Mouse (Mus musculus) CH12.LX (cell line): ENCODE data around the gene Dvl2. TPM values are rescaled to one million over a fixed set of nuclear protein-coding genes. Genes with fewer than 3 reads are reported as not detected.

Source experiments
- DNase-seq: peaks from one replicate; pipeline ENCODE4 v3.0.0-alpha.2; 2013; ENCODE audit errors: extremely low read depth
- H3K27ac ChIP-seq: 2 replicates; pipeline ENCODE4 v1.5.1; 2012; ENCODE audit warnings: low read depth, mild to moderate bottlenecking, control low read depth, moderate library complexity; ENCODE audit not compliant: insufficient read depth
- H3K27me3 ChIP-seq: replicated peaks from 2 replicates; pipeline ENCODE3; 2012; ENCODE audit warnings: inconsistent platforms
- H3K36me3 ChIP-seq, 2 experiments: replicated peaks in 1 of 2; 2 replicates each; pipeline versions ENCODE3 to v1.6.1; 2012; ENCODE audit warnings: inconsistent platforms in 1 of 2, low read length in 1 of 2, mild to moderate bottlenecking in 1 of 2, mixed read lengths in 1 of 2, moderate library complexity in 1 of 2; ENCODE audit not compliant: control insufficient read depth in 1 of 2, insufficient read depth in 1 of 2
- H3K4me1 ChIP-seq, 2 experiments: 2 replicates each; pipeline ENCODE4 v1.6.1; 2012; ENCODE audit warnings: inconsistent platforms in 1 of 2, moderate library complexity in 1 of 2; ENCODE audit not compliant: insufficient read depth in 2 of 2, control insufficient read depth in 1 of 2
- H3K4me2 ChIP-seq: 2 replicates; pipeline ENCODE4 v1.6.1; 2012; ENCODE audit warnings: low read depth, mild to moderate bottlenecking, control low read depth; ENCODE audit not compliant: poor library complexity, insufficient read depth, severe bottlenecking
- H3K4me3 ChIP-seq, 3 experiments: fragments of 150-350 bp in 1 of 3; sonication (generic) in 1 of 3; replicated peaks in 1 of 3; 2 replicates each; pipeline versions ENCODE3 to v1.5.1; 2011 to 2012; ENCODE audit warnings: low read depth in 2 of 3, low read length in 2 of 3, mild to moderate bottlenecking in 2 of 3, moderate library complexity in 2 of 3, control low read depth in 1 of 3, improper control_type of control experiment in 1 of 3, inconsistent platforms in 1 of 3, mixed read lengths in 1 of 3; ENCODE audit not compliant: poor library complexity in 1 of 3
- H3K79me2 ChIP-seq: replicated peaks from 2 replicates; pipeline ENCODE4 v1.6.1; 2012; ENCODE audit warnings: mild to moderate bottlenecking, moderate library complexity; ENCODE audit not compliant: control insufficient read depth, poor library complexity, insufficient read depth, severe bottlenecking; ENCODE audit errors: extremely low read depth
- H3K9ac ChIP-seq: 2 replicates; pipeline ENCODE4 v1.6.1; 2012; ENCODE audit warnings: low read depth, mild to moderate bottlenecking, control low read depth, moderate library complexity; ENCODE audit not compliant: insufficient read depth
- H3K9me3 ChIP-seq: replicated peaks from 2 replicates; pipeline ENCODE3; 2012; ENCODE audit warnings: low read length, inconsistent platforms, mixed read lengths
- CHD1 ChIP-seq: IDR thresholded peaks from 2 replicates; pipeline ENCODE4 v1.6.1; 2012; ENCODE audit warnings: low read depth, low read length, improper control_type of control experiment, inconsistent platforms
- E2F4 ChIP-seq: IDR thresholded peaks from 2 replicates; pipeline ENCODE4 v1.6.1; 2011; ENCODE audit warnings: low read depth, low read length, improper control_type of control experiment; ENCODE audit not compliant: insufficient replicate concordance
- ELF1 ChIP-seq: IDR thresholded peaks from 2 replicates; pipeline ENCODE4 v1.6.1; 2014; ENCODE audit warnings: low read depth, mild to moderate bottlenecking, inconsistent platforms, low read length, improper control_type of control experiment
- GABPA ChIP-seq: IDR thresholded peaks from 2 replicates; pipeline ENCODE4 v1.6.1; 2012; ENCODE audit warnings: low read depth, low read length, improper control_type of control experiment, inconsistent platforms; ENCODE audit not compliant: insufficient replicate concordance
- IRF4 ChIP-seq: IDR thresholded peaks from 2 replicates; pipeline ENCODE4 v1.6.1; 2014; ENCODE audit warnings: low read depth, mild to moderate bottlenecking, inconsistent platforms, low read length, improper control_type of control experiment
- KAT2A ChIP-seq: IDR thresholded peaks from 2 replicates; pipeline ENCODE4 v1.6.1; 2012; ENCODE audit warnings: low read length, improper control_type of control experiment, inconsistent platforms; ENCODE audit not compliant: insufficient replicate concordance
- MAFK ChIP-seq: IDR thresholded peaks from 2 replicates; pipeline ENCODE4 v1.6.1; 2011; ENCODE audit warnings: low read length, improper control_type of control experiment; ENCODE audit not compliant: insufficient replicate concordance
- MAX ChIP-seq: IDR thresholded peaks from 2 replicates; pipeline ENCODE4 v1.6.1; 2011; ENCODE audit warnings: low read length, improper control_type of control experiment
- MAZ ChIP-seq: IDR thresholded peaks from 2 replicates; pipeline ENCODE4 v1.6.1; 2012; ENCODE audit warnings: low read depth, mild to moderate bottlenecking, inconsistent platforms, low read length, improper control_type of control experiment, moderate library complexity
- MXI1 ChIP-seq: IDR thresholded peaks from 2 replicates; pipeline ENCODE4 v1.6.1; 2011; ENCODE audit warnings: mild to moderate bottlenecking, low read depth, low read length, improper control_type of control experiment
- MYC ChIP-seq: IDR thresholded peaks from 2 replicates; pipeline ENCODE4 v1.6.1; 2011; ENCODE audit warnings: low read depth, mild to moderate bottlenecking, improper control_type of control experiment, low read length
- NELFE ChIP-seq: IDR thresholded peaks from 2 replicates; pipeline ENCODE4 v1.6.1; 2011; ENCODE audit warnings: low read depth, low read length, improper control_type of control experiment
- NRF1 ChIP-seq: IDR thresholded peaks from 2 replicates; pipeline ENCODE4 v1.6.1; 2014; ENCODE audit warnings: low read depth, mild to moderate bottlenecking, inconsistent platforms, low read length, improper control_type of control experiment, moderate library complexity
- POLR2A ChIP-seq: IDR thresholded peaks from 2 replicates; pipeline ENCODE4 v1.6.1; 2011; ENCODE audit warnings: low read depth, mild to moderate bottlenecking, improper control_type of control experiment, low read length
- POLR2AphosphoS2 ChIP-seq: IDR thresholded peaks from 2 replicates; pipeline ENCODE4 v1.6.1; 2011; ENCODE audit warnings: low read depth, low read length, improper control_type of control experiment
- RAD21 ChIP-seq: IDR thresholded peaks from 2 replicates; pipeline ENCODE4 v1.6.1; 2011; ENCODE audit warnings: low read depth, mild to moderate bottlenecking, low read length, improper control_type of control experiment, moderate library complexity
- RCOR1 ChIP-seq: conservative IDR thresholded peaks from 2 replicates; pipeline ENCODE4 v1.6.1; 2012; ENCODE audit warnings: low read depth, mild to moderate bottlenecking, inconsistent platforms, low read length, improper control_type of control experiment
- TBP ChIP-seq: conservative IDR thresholded peaks from 2 replicates; pipeline ENCODE4 v1.6.1; 2011; ENCODE audit warnings: low read depth, low read length, improper control_type of control experiment
- UBTF ChIP-seq: IDR thresholded peaks from 2 replicates; pipeline ENCODE4 v1.6.1; 2012; ENCODE audit warnings: low read depth, mild to moderate bottlenecking, inconsistent platforms, low read length, improper control_type of control experiment, moderate library complexity
- ZNF384 ChIP-seq: IDR thresholded peaks from 2 replicates; pipeline ENCODE4 v1.6.1; 2012; ENCODE audit warnings: low read depth, low read length, improper control_type of control experiment, inconsistent platforms
- dilution Hi-C: fragments of 300-500 bp; cut with MboI; formaldehyde crosslinking; loops from 2 replicates; pipeline ENCODE4 v1.14.3; 2020; ENCODE audit warnings: low sequenced_read_pairs; ENCODE audit not compliant: extremely low pct_unique_long_range_greater_than_20kb, extremely low pct_ligation_motif_present
- in situ Hi-C: fragments of 300-500 bp; cut with MboI; formaldehyde crosslinking; loops from 3 replicates; pipeline ENCODE4 v1.14.3; 2019; ENCODE audit warnings: low sequenced_read_pairs, low pct_ligation_motif_present, low pct_unique_long_range_greater_than_20kb, mixed read lengths
- polyA plus RNA-seq: library from polyadenylated mRNA; unstranded; fragments of >175 nt; gene quantifications from 2 replicates; pipeline ENCODE4 v1.2.1, GENCODE M21; 2012; ENCODE audit warnings: low read depth; ENCODE audit not compliant: insufficient read length
- total RNA-seq, 2 experiments: library from RNA; depleted of rRNA; stranded (reverse); fragments of 300-350 nt in 1 of 2; fragments of >200 nt in 1 of 2; gene quantifications; 2 replicates each; pipeline ENCODE4 v1.2.3; 2012 to 2014

Gene Dvl2
- total and polyA plus RNA-seq, 3 experiments: 15.1 to 30.6 (median 27.1) TPM

DNA sequence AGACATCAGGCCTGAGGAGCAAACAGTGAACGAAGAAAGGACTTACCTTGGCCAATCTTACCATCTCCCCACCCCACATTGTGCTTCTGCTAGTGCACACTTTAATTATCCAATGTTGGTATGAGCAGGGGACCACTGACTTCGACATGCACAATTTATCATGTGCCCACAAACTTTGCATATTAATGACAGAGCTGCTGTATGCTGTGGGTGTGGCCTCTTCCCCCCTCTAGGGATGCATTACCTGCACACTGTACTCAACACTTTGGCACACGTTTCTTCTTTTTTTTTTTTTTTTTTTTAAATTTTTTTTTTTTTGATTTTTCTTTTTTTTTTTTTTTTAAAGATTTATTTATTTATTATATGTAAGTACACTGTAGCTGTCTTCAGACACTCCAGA, 29.6 kb upstream of the Dvl2 start:
- dilution Hi-C loops (no loop called here), in situ Hi-C loops (no loop called here)
- TF ChIP-seq ZNF384 (peak; percentile 65), MXI1 (no peak)
- DNase-seq: peak; percentile 66
- peaks cover 44 to 73% of the 10 kb centered on the region in 2 experiments for H3K36me3 ChIP-seq
- peak overlapping the region; percentile 81 for H3K27ac ChIP-seq
- H3K9me3 ChIP-seq: peaks cover 12% of the 10 kb centered on the region
- H3K4me1 ChIP-seq: peaks cover 14 to 49% of the 10 kb centered on the region in 2 experiments
- no peaks in the 10 kb centered on the region for H3K27me3 ChIP-seq
- peak overlapping the region in 1 of 3 experiments; percentile 1 for H3K4me3 ChIP-seq
- 0 out of 2 replicates have a peak, but pooled peaks cover 2% of the 10 kb centered on the region for H3K79me2 ChIP-seq
- no peak overlapping the region for H3K9ac ChIP-seq
- H3K4me2 ChIP-seq: peak overlapping the region; percentile 52

DNA sequence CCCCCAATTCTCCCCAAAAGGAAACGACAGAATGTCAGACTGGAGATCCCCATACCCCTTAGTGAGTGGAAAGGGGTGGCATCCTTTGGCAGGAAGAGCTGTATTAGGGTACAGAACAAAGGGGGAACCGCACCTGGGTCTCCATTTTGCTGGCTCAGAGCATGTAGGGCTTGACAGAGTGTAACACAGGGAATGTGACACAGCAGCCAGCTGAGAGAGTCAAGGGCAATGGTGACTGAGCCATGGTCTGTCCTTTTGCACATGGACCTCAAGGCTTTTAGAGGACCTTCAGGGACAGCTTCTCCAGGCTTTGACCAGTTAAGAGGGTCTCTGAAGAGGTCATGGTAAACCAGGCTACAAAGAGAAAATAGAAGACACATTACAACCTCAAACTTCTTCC, 25.5 kb upstream of the Dvl2 start:
- dilution Hi-C loops (no loop called here), in situ Hi-C loops (no loop called here)
- Histone ChIP-seq H3K79me2 (peaks cover 16% of the 10 kb centered on the region), H3K27me3 (no peaks in the 10 kb centered on the region), H3K4me1 (peaks cover 12 to 44% of the 10 kb centered on the region in 2 experiments), H3K4me3 (no peak overlapping the region), H3K27ac (no peak overlapping the region), H3K9ac (no peak overlapping the region), H3K9me3 (peaks cover 2% of the 10 kb centered on the region), H3K36me3 (peaks cover 47 to 75% of the 10 kb centered on the region in 2 experiments), H3K4me2 (no peak overlapping the region)
- TF ChIP-seq POLR2A (no peak), NELFE (no peak), NRF1 (no peak), POLR2AphosphoS2 (no peak), MAZ (no peak), MYC (no peak), KAT2A (no peak), RAD21 (no peak)
- DNase-seq: no peak

DNA sequence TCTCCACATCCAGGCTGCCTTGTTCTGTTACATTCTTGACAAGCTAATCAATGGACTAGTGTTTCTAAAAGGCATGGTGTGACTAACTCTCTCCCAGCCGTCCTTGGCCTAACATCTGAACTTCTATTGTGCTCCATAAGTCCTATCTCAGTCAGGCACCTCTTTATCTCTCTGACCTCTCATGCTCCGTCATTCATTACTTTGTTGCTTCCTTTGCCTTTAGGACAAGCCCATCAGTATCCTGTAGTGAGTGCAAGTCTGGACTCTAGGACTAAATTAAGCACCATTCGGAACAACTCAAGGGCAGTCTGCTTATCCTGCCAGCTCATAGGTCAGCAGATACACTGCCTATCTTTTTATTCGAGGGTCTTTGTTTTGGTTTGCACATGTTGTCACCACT, 24.1 kb upstream of the Dvl2 start:
- Histone ChIP-seq H3K4me3 (no peak overlapping the region), H3K36me3 (peaks cover 47 to 74% of the 10 kb centered on the region in 2 experiments), H3K4me2 (no peak overlapping the region)
- TF ChIP-seq UBTF (no peak), MAFK (no peak), KAT2A (no peak), CHD1 (no peak), MXI1 (no peak), MAX (no peak), E2F4 (no peak), NRF1 (no peak), GABPA (no peak), IRF4 (no peak), RCOR1 (no peak), TBP (no peak), MYC (no peak), MAZ (no peak), NELFE (no peak), ELF1 (no peak)
- TF ChIP-seq, all 38 proteins: peak for 0
- H3K27ac ChIP-seq: no peak overlapping the region
- H3K9me3 ChIP-seq: peaks cover 2% of the 10 kb centered on the region
- in situ Hi-C loops: no loop called here
- no peaks in the 10 kb centered on the region for H3K27me3 ChIP-seq
- no peak for DNase-seq
- dilution Hi-C loops: no loop called here
- peaks cover 20% of the 10 kb centered on the region for H3K79me2 ChIP-seq
- H3K4me1 ChIP-seq: peaks cover 2 to 33% of the 10 kb centered on the region in 2 experiments; a peak in 2 of 4 replicates
- H3K9ac ChIP-seq: no peak overlapping the region
